Mouse (Mus musculus) olfactory bulb, adult 2 months (tissue): ENCODE measurements around the gene 1700013G24Rik.

Experiments
- CTCF ChIP-seq: fragments of 200-500 bp; IDR thresholded peaks from 2 replicates; pipeline ENCODE4 v1.5.1; 2012; ENCODE audit warnings: low read depth, mild to moderate bottlenecking, low read length, moderate library complexity; ENCODE audit not compliant: insufficient read depth
- POLR2A ChIP-seq: fragments of 200-500 bp; IDR thresholded peaks from 2 replicates; pipeline ENCODE4 v1.6.1; 2012; ENCODE audit warnings: mild to moderate bottlenecking, low read depth, low read length, moderate library complexity; ENCODE audit not compliant: insufficient read depth

- no peak for TF ChIP-seq POLR2A
- no peak for TF ChIP-seq CTCF
These were observed 4.4 kb upstream of the 1700013G24Rik start for GRCm38 (mm10) chr4:137448641-137449040.
